Mouse (Mus musculus) liver, embryonic 11.5 days (tissue): Measurements from ENCODE around the gene Krt6b. TPM values are rescaled to one million over a fixed set of nuclear protein-coding genes. Genes with fewer than 3 reads are reported as not detected.
"Not testable (repeated sequence)": the region's sequence is repeated elsewhere in the genome, so short reads cannot be mapped to it uniquely, and the experiment has no call there.

Source experiments
- ATAC-seq: fragments of 200-750 bp; cut with Nextera tagmentation; replicated peaks from 2 replicates; pipeline ENCODE4 v1.8.0; 2017; ENCODE audit warnings: moderate number of reproducible peaks, mild to moderate bottlenecking, moderate TSS enrichment, moderate library complexity; ENCODE audit not compliant: low FRiP score
- DNase-seq: peaks from one replicate; pipeline ENCODE4 v3.0.0-alpha.2; 2017; ENCODE audit warnings: low spot score
- H3K27ac ChIP-seq: fragments of 300-500 bp; sonication (generic); 2 replicates; pipeline ENCODE4 v1.5.1; 2014; ENCODE audit warnings: mild to moderate bottlenecking, low read depth, low read length, control low read depth
- H3K27me3 ChIP-seq: fragments of 300-500 bp; sonication (generic); replicated peaks from 2 replicates; pipeline ENCODE4 v1.6.1; 2014; ENCODE audit warnings: low read length, mixed read lengths; ENCODE audit not compliant: control insufficient read depth, insufficient read depth
- H3K36me3 ChIP-seq: fragments of 300-500 bp; sonication (generic); 2 replicates; pipeline ENCODE4 v1.6.1; 2014; ENCODE audit warnings: mild to moderate bottlenecking, low read length, moderate library complexity, mixed read lengths; ENCODE audit not compliant: control insufficient read depth, insufficient read depth
- H3K4me1 ChIP-seq: fragments of 300-500 bp; sonication (generic); replicated peaks from 2 replicates; pipeline ENCODE4 v1.6.1; 2014; ENCODE audit warnings: low read length, mixed read lengths; ENCODE audit not compliant: control insufficient read depth, insufficient read depth
- H3K4me2 ChIP-seq: fragments of 300-500 bp; sonication (generic); 2 replicates; pipeline ENCODE4 v1.6.1; 2014; ENCODE audit warnings: mild to moderate bottlenecking, control low read depth, moderate library complexity
- H3K4me3 ChIP-seq: fragments of 300-500 bp; sonication (generic); 2 replicates; pipeline ENCODE4 v1.5.1; 2014; ENCODE audit warnings: low read depth, low read length, control low read depth
- H3K9ac ChIP-seq: fragments of 300-500 bp; sonication (generic); 2 replicates; pipeline ENCODE4 v1.6.1; 2014; ENCODE audit warnings: low read depth, low read length, control low read depth
- H3K9me3 ChIP-seq: fragments of 300-500 bp; sonication (generic); 2 replicates; pipeline ENCODE4 v1.6.1; 2016; ENCODE audit warnings: low read length, inconsistent platforms, mixed read lengths; ENCODE audit not compliant: control insufficient read depth
- whole genome bisulfite sequencing: fragments of 180-500 bp; shearing (Covaris S2); extraction: QIAGEN DNeasy Blood & Tissue Kit; methylation state at CpG from one replicate; pipeline ENCODE4 v1.1.7; 2014; 5-methylcytosine and 5-hydroxymethylcytosine counted together
- polyA plus RNA-seq: library from polyadenylated mRNA; unstranded; fragments of >200 nt; fragmentation: Nextera tagmentation; extraction: Ambion mirVana; gene quantifications from 2 replicates; pipeline ENCODE4 v1.2.1, GENCODE M21; 2014

The Krt6b gene
- polyA plus RNA-seq, 1 experiment from 2014 or later, result not detected

DNA sequence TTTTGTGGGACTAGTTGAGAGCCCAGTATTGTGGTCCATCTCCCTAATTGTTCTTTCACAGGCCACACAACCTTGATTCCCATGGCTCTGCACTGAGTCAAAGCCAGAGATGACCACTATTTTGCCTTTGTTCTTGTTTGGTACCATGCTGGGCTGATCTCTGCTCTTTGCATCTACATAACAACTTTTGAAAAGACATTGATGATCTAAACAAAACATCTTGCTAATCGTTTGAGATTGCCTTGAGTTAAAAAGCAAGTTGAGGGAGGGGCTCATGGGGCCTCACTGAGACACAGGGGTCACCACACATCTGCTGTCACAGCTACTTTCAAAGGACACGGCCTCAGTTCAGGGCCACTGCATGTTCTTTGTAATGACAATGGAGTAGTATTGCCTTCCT, 22.3 kb upstream of the Krt6b start:
- 43% methylated on average over 2 of the region's 2 CpGs for WGBS
- H3K27me3 ChIP-seq, result no peaks in the 10 kb centered on the region
- no peaks in the 10 kb centered on the region for H3K4me1 ChIP-seq
- ATAC-seq (no peak), DNase-seq (no peak)
- H3K36me3 ChIP-seq, result no peaks in the 10 kb centered on the region
- H3K9me3 ChIP-seq, result no peaks in the 10 kb centered on the region
- H3K4me3 ChIP-seq, result no peak overlapping the region
- no peak overlapping the region for H3K4me2 ChIP-seq
- H3K27ac ChIP-seq, result no peak overlapping the region
- no peak overlapping the region for H3K9ac ChIP-seq

DNA sequence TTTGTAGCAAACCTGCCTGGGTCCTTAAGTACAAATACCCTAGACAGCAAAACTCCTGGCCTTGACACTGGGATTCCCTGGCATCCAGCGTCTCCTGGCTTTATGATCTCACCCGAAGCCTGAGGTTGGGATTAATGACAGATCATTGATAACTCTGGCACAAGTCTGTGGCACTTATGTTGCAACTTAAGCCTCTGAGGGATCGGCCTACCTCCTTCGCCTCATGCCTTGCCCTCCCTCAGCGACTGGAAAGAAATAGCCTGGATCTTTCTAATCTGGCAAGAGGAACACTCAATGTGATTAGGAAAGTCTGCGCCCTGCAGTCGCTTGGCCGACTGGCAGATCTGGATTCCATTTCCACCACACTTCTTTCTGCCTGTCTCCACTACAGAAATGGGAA, 19.8 kb upstream of the Krt6b start:
- Histone ChIP-seq H3K4me1 (no peaks in the 10 kb centered on the region), H3K36me3 (no peaks in the 10 kb centered on the region), H3K27me3 (no peaks in the 10 kb centered on the region), H3K27ac (no peak overlapping the region), H3K9me3 (no peaks in the 10 kb centered on the region), H3K4me2 (no peak overlapping the region), H3K4me3 (no peak overlapping the region), H3K9ac (no peak overlapping the region)
- DNase-seq (no peak), ATAC-seq (no peak)
- WGBS, result 70% methylated on average over 8 of the region's 8 CpGs

DNA sequence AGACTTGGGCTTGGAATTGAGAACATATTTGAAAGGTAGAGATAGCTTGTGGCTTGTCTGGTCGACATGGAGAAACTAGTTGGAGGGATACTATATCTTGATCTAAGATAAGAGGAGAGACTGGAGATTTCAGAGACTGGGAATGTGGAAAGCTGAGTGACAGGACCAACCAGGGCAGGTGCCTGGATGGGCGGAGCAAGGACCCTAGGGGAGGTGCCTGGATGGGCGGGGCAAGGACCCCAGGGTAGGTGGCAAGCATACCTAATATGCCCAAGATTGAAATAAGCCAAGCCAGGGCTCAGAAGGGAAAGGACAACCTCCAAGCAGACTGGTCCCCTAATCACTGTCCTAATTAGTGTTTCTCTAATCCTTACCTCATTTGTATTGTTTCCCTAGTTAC, 19.1 kb upstream of the Krt6b start:
- no peak for DNase-seq
- 34% methylated on average over 3 of the region's 3 CpGs for WGBS

DNA sequence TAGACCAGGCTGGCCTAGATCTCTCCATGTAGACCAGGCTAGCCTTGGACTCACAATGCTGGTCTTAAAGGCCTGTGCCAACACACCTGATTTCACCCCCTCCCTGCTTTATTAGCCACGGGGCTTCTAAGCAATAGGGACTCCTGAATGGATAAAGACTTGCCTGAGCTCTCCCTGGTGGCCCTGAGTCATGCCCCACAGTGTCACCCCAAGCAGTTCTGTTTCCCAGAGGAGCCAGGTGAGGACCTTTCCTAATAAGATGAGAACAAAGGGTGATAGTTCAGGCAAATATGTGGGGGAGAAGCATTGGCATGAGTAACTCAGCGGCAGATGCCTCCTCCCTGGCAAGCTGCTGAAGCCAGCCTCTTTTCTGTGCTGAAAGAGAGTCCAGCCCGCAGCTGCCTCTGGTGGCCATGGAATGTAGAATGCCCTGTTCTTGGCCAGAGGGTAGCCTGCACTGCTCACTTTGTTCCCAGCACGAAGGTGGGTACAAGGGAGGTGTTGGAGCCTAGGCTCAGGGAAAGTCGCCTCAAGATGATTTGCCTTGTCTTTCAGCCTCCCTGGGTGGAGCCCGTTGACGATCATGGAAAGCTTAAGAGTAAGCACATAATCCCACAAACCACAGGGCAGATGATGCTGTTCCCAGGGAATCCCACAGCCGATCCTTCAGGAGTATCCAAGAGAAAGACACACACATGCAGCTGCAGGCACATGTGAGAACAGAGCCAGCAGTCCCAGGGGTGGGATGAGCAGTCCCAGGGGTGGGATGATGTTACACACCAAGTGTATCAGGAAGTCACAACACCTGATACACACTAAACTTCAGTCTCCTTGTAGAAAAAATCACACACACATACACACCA, 17.5 kb upstream of the Krt6b start:
- Histone ChIP-seq H3K9me3 (no peaks in the 10 kb centered on the region), H3K27me3 (no peaks in the 10 kb centered on the region), H3K27ac (no peak overlapping the region), H3K4me3 (no peak overlapping the region), H3K36me3 (no peaks in the 10 kb centered on the region), H3K9ac (no peak overlapping the region), H3K4me1 (no peaks in the 10 kb centered on the region), H3K4me2 (no peak overlapping the region)
- DNase-seq (no peak), ATAC-seq (no peak)
- 64% methylated on average over 8 of the region's 8 CpGs for WGBS

More for the DNA sequence above, 19.1 kb upstream of the Krt6b start:
- H3K27ac ChIP-seq, result no peak overlapping the region
- H3K9ac ChIP-seq, result no peak overlapping the region
- no peaks in the 10 kb centered on the region for H3K9me3 ChIP-seq
- no peaks in the 10 kb centered on the region for H3K36me3 ChIP-seq
- no peak for ATAC-seq
- no peaks in the 10 kb centered on the region for H3K27me3 ChIP-seq
- no peak overlapping the region for H3K4me2 ChIP-seq
- no peaks in the 10 kb centered on the region for H3K4me1 ChIP-seq
- no peak overlapping the region for H3K4me3 ChIP-seq

DNA sequence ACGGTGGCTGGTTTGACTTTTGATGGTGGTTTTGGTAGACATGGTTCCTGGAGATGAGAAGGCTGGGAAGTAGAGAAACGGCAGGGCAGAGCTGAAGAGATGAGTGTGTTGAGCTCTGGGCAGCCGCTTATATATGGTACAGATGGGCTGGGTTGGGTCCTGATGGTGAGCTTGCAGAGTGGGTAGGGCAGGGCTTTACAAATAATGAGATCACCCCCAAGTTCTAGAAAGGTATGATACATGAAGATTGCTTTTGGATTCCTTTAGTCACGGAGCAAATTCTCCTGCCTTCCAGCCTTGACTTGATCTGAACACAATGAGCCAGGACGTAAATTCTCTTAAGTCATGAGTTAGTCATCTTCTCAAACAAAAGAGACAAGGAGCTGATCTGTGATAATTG, 14.1 kb upstream of the Krt6b start, which contains the start of gene Krt6a:
TSS of gene Krt6a (minus strand) at position 101 of the 400 bp plus-strand sequence.
- DNase-seq (no peak), ATAC-seq (no peak)
- no peaks in the 10 kb centered on the region for H3K36me3 ChIP-seq
- H3K9ac ChIP-seq, result no peak within 1 kb of the TSS
- H3K9me3 ChIP-seq, result no peaks in the 10 kb centered on the region
- no peak within 1 kb of the TSS for H3K27ac ChIP-seq
- no peak within 1 kb of the TSS for H3K4me3 ChIP-seq
- no peaks in the 10 kb centered on the region for H3K4me1 ChIP-seq
- no peak within 1 kb of the TSS for H3K4me2 ChIP-seq
- H3K27me3 ChIP-seq, result no peaks in the 10 kb centered on the region
- 83% methylated on average over 5 of the region's 5 CpGs for WGBS

DNA sequence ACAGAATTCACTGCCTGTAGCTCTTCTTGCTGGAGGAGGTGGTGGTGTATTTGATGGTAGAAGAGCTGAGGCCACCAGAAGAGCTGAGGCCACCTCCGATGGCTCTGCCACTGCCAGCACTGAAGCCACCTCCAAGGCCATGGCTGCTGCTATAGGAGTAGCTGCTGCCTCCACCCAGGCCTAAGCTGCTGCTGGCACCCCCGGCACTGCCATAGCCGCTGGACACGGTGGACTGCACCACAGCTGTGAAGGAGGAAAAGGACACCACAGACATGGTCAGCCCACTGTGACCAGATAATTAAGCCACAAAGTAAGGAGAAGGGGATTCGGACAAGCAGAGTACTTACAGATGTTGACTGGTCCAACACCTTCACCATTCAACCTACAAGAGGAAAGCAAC, 10.4 kb upstream of the Krt6b start:
- H3K9me3 ChIP-seq, H3K4me2 ChIP-seq, ATAC-seq, H3K27me3 ChIP-seq, H3K36me3 ChIP-seq, H3K4me1 ChIP-seq, H3K4me3 ChIP-seq, H3K9ac ChIP-seq, H3K27ac ChIP-seq, DNase-seq: not testable (repeated sequence)
- WGBS, result 89% methylated on average over 5 of the region's 5 CpGs

DNA sequence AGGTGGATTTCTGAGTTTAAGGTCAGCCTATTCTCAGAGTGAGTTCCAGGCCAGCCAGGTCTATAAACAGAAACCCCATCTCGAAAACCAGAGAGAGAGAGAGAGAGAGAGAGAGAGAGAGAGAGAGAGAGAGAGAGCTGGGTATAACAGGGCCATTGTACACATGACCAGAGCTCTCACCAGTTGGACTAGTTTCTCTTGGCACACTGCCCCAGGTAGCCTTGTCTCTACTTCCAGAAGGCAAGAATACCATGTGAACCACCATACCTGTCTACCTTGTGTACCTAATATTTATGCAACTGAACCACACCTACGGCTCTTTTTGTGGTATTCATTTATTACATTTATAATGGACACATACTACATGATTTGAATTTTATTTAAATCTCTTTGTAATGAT, 8.1 kb upstream of the Krt6b start:
- ATAC-seq (no peak), DNase-seq (no peak)
- WGBS, result 40% methylated on average over 2 of the region's 2 CpGs
- H3K9ac ChIP-seq, result no peak overlapping the region
- no peaks in the 10 kb centered on the region for H3K9me3 ChIP-seq
- H3K4me3 ChIP-seq, result no peak overlapping the region
- H3K36me3 ChIP-seq, result no peaks in the 10 kb centered on the region
- no peaks in the 10 kb centered on the region for H3K4me1 ChIP-seq
- H3K27ac ChIP-seq, result no peak overlapping the region
- no peak overlapping the region for H3K4me2 ChIP-seq
- H3K27me3 ChIP-seq, result no peaks in the 10 kb centered on the region

DNA sequence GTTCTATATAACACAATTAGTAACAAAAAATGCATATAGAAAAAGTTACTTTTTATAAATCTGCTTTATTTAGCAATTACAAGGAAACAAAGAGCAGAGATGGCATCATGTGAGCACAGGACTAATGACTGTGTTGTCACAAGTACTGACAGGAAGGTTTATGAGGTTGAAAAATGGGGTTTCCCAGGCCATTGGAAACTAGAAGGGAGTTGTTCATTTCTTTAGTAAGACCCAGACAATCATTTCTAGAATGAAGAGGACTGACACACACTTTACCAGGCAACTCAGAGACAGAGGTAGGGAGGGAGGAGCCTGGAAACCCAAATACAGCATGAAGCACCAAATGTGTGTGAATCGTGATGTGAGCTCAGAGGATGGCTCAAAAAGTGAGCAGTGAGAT, 4.1 kb downstream of the Krt6b start:
- no peaks in the 10 kb centered on the region for H3K9me3 ChIP-seq
- no peak overlapping the region for H3K4me2 ChIP-seq
- no peaks in the 10 kb centered on the region for H3K4me1 ChIP-seq
- no peaks in the 10 kb centered on the region for H3K27me3 ChIP-seq
- H3K9ac ChIP-seq, result no peak overlapping the region
- DNase-seq, result no peak
- 64% methylated on average over 1 of the region's 1 CpGs for WGBS
- no peak overlapping the region for H3K4me3 ChIP-seq
- H3K27ac ChIP-seq, result no peak overlapping the region
- H3K36me3 ChIP-seq, result no peaks in the 10 kb centered on the region
- no peak for ATAC-seq

DNA sequence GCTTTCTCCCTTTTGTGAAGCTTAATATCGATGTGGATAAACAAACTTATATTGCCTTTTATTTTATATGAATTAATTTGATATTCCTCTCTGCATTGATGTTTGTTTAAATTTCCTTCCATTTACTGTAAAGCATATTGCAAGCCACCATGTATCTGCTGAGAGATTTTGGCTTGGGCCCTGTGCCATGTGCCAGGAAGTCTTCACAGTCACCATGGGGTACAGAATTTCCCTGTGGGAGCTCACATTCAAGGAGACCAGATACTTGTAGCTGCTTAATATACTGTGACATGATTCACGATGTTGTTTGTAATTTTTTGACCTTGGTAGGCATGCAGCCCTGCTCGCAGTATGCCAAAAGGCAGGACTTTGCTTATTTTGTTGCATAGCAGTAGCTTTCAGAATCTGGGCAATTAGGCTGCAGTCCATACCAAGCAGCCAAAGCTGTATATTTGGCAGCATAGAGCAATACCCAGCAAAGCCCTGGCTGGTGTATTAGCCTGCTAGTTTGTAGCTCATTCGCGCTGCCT, 27.3 kb downstream of the Krt6b start:
- Histone ChIP-seq H3K9ac (no peak overlapping the region), H3K9me3 (no peaks in the 10 kb centered on the region), H3K4me2 (no peak overlapping the region), H3K27ac (no peak overlapping the region), H3K27me3 (no peaks in the 10 kb centered on the region), H3K4me3 (no peak overlapping the region), H3K36me3 (no peaks in the 10 kb centered on the region), H3K4me1 (no peaks in the 10 kb centered on the region)
- ATAC-seq (no peak), DNase-seq (no peak)
- 82% methylated on average over 5 of the region's 5 CpGs for WGBS
